Mouse (Mus musculus) liver, postnatal 0 days (tissue): ENCODE data around the gene Hic1.
A peak's percentile ranks its signal among the peaks of the same experiment; 100 is the strongest.

Experiments used
- CTCF ChIP-seq: sonication (generic); IDR thresholded peaks from 2 replicates; pipeline ENCODE4 v1.5.1; 2016; ENCODE audit warnings: antibody characterized with exemption, low read depth
- EP300 ChIP-seq: IDR thresholded peaks from 2 replicates; pipeline ENCODE4 v1.6.1; 2016; ENCODE audit warnings: antibody characterized with exemption, low read depth, mild to moderate bottlenecking

GRCm38 (mm10) chr11:75170136-75170751 lies 925 bp upstream of the Hic1 start:
- peak; percentile 84 for TF ChIP-seq CTCF
- TF ChIP-seq EP300 = no peak
